Mouse (Mus musculus) liver, embryonic 11.5 days (tissue): ENCODE results near the gene Olfr1233. TPM values are rescaled to one million over a fixed set of nuclear protein-coding genes. Genes with fewer than 3 reads are reported as not detected.

Experiments used
- ATAC-seq: fragments of 200-750 bp; cut with Nextera tagmentation; replicated peaks from 2 replicates; pipeline ENCODE4 v1.8.0; 2017; ENCODE audit warnings: moderate number of reproducible peaks, mild to moderate bottlenecking, moderate TSS enrichment, moderate library complexity; ENCODE audit not compliant: low FRiP score
- DNase-seq: peaks from one replicate; pipeline ENCODE4 v3.0.0-alpha.2; 2017; ENCODE audit warnings: low spot score
- H3K27ac ChIP-seq: fragments of 300-500 bp; sonication (generic); 2 replicates; pipeline ENCODE4 v1.5.1; 2014; ENCODE audit warnings: mild to moderate bottlenecking, low read depth, low read length, control low read depth
- H3K27me3 ChIP-seq: fragments of 300-500 bp; sonication (generic); replicated peaks from 2 replicates; pipeline ENCODE4 v1.6.1; 2014; ENCODE audit warnings: low read length, mixed read lengths; ENCODE audit not compliant: control insufficient read depth, insufficient read depth
- H3K36me3 ChIP-seq: fragments of 300-500 bp; sonication (generic); 2 replicates; pipeline ENCODE4 v1.6.1; 2014; ENCODE audit warnings: mild to moderate bottlenecking, low read length, moderate library complexity, mixed read lengths; ENCODE audit not compliant: control insufficient read depth, insufficient read depth
- H3K4me1 ChIP-seq: fragments of 300-500 bp; sonication (generic); replicated peaks from 2 replicates; pipeline ENCODE4 v1.6.1; 2014; ENCODE audit warnings: low read length, mixed read lengths; ENCODE audit not compliant: control insufficient read depth, insufficient read depth
- H3K4me2 ChIP-seq: fragments of 300-500 bp; sonication (generic); 2 replicates; pipeline ENCODE4 v1.6.1; 2014; ENCODE audit warnings: mild to moderate bottlenecking, control low read depth, moderate library complexity
- H3K4me3 ChIP-seq: fragments of 300-500 bp; sonication (generic); 2 replicates; pipeline ENCODE4 v1.5.1; 2014; ENCODE audit warnings: low read depth, low read length, control low read depth
- H3K9ac ChIP-seq: fragments of 300-500 bp; sonication (generic); 2 replicates; pipeline ENCODE4 v1.6.1; 2014; ENCODE audit warnings: low read depth, low read length, control low read depth
- H3K9me3 ChIP-seq: fragments of 300-500 bp; sonication (generic); 2 replicates; pipeline ENCODE4 v1.6.1; 2016; ENCODE audit warnings: low read length, inconsistent platforms, mixed read lengths; ENCODE audit not compliant: control insufficient read depth
- WGBS: fragments of 180-500 bp; shearing (Covaris S2); extraction: QIAGEN DNeasy Blood & Tissue Kit; methylation state at CpG from one replicate; pipeline ENCODE4 v1.1.7; 2014; 5-methylcytosine and 5-hydroxymethylcytosine counted together
- polyA plus RNA-seq: library from polyadenylated mRNA; unstranded; fragments of >200 nt; fragmentation: Nextera tagmentation; extraction: Ambion mirVana; gene quantifications from 2 replicates; pipeline ENCODE4 v1.2.1, GENCODE M21; 2014

Olfr1233 gene
- polyA plus RNA-seq, result not detected in 2 replicates

DNA sequence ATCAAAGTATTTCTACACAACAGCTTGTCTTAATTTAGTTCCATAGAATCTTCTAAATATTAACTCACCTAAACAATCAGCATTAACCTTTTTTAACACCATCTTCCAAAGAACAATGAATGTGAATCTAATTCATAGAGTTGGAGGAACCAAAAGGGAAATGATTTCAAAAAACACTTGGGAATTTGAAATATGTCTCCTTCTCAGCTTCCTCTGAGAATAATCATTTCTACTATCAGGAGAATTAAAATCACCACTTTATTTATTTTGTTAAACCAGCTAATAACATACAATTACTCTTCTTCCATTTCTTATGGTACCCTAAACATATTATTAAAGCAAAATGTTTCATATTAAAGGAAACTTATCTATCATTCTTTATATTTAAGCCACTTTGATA lies at the start of gene Olfr1233:
Gene Olfr1233, minus strand, starts transcription at position 101 of the 400 bp plus-strand sequence.
- H3K4me3 ChIP-seq, result no peak within 1 kb of the TSS
- peaks cover 3% of the 10 kb centered on the region; the same call in 1 of the 2 replicates for H3K9me3 ChIP-seq
- H3K36me3 ChIP-seq, result no peaks in the 10 kb centered on the region
- no peak within 1 kb of the TSS for H3K4me2 ChIP-seq
- H3K9ac ChIP-seq, result no peak within 1 kb of the TSS
- no peak for DNase-seq
- ATAC-seq, result no peak
- no peaks in the 10 kb centered on the region for H3K4me1 ChIP-seq
- no peaks in the 10 kb centered on the region for H3K27me3 ChIP-seq
- no peak within 1 kb of the TSS for H3K27ac ChIP-seq

DNA sequence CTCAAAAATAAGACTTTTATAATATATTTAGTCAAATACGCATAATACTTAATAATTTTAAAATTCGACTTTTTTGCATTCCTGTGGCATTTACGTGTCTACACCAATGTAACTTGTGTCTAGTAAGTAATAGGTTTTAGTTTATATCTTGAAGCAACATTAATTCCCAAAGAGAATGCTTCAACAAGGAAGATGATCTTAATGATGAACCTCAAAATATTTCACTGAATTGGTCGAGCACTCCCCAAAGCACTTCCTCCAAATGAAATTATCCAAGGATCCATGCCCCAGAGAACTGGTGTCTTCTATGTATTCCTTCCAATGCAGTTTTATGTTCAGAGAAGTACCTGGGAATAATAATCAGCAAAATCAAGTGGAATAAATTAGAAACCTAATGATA lies 22.6 kb upstream of the Olfr1233 start, which contains the start of gene Olfr1234:
Gene Olfr1234, minus strand, starts transcription at position 101 of the 400 bp plus-strand sequence.
- no peak within 1 kb of the TSS for H3K27ac ChIP-seq
- no peaks in the 10 kb centered on the region for H3K9me3 ChIP-seq
- H3K4me1 ChIP-seq, result no peaks in the 10 kb centered on the region
- no peaks in the 10 kb centered on the region for H3K36me3 ChIP-seq
- no peak within 1 kb of the TSS for H3K9ac ChIP-seq
- no peak for ATAC-seq
- no peak within 1 kb of the TSS for H3K4me3 ChIP-seq
- WGBS, result 80% methylated on average over 4 of the region's 4 CpGs
- no peak for DNase-seq
- no peak within 1 kb of the TSS for H3K4me2 ChIP-seq
- H3K27me3 ChIP-seq, result no peaks in the 10 kb centered on the region

DNA sequence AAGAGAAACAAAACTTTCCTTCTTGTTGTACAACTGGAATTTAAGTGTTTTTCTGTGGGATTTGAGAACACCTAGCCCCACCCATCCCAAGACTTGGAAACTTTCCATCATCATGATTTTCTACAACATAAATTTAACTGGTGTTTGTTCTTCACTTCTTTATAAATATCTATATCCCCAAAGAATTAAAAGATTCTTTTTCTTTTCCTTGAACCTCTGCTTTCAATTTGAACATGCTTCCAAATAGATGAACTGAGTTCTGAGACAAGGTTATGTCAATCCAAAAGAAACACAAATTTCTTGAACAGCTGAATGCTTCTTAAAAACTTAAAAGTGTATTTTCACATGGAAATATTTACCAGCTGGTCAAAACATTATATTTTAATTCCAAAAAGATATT lies 12.6 kb downstream of the Olfr1233 start, which contains the start of gene Olfr1232:
Gene Olfr1232, minus strand, starts transcription at position 101 of the 400 bp plus-strand sequence.
- no peaks in the 10 kb centered on the region for H3K36me3 ChIP-seq
- ATAC-seq, result no peak
- no peak within 1 kb of the TSS for H3K27ac ChIP-seq
- no peaks in the 10 kb centered on the region for H3K27me3 ChIP-seq
- no peak within 1 kb of the TSS for H3K4me2 ChIP-seq
- H3K4me3 ChIP-seq, result no peak within 1 kb of the TSS
- H3K9ac ChIP-seq, result no peak within 1 kb of the TSS
- no peak for DNase-seq
- no peaks in the 10 kb centered on the region for H3K9me3 ChIP-seq
- no peaks in the 10 kb centered on the region for H3K4me1 ChIP-seq

DNA sequence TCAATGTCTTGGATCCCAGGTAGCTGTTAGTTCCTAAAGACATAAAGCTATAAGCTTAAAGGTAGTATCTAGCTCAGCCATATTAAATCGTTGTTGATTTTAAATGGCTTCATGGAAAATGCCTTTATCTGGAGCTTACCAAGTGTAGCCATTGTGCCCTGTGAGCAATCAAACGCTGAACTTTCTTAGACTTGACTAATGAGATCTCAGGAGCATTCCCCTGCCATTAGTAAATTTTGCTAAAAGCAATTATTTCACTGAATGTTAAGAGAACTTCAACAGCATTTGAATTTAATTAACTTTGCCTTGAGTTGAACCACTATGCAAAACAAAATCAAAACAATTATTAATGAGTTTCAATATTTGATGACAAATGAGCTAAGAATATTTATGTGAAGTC lies 35.2 kb downstream of the Olfr1233 start, which contains the start of gene Olfr1231:
Gene Olfr1231, minus strand, starts transcription at position 101 of the 400 bp plus-strand sequence.
- WGBS, result 65% methylated on average over 2 of the region's 2 CpGs
- Histone ChIP-seq H3K27me3 (no peaks in the 10 kb centered on the region), H3K4me1 (no peaks in the 10 kb centered on the region), H3K4me2 (no peak within 1 kb of the TSS), H3K27ac (no peak within 1 kb of the TSS), H3K36me3 (no peaks in the 10 kb centered on the region), H3K9me3 (no peaks in the 10 kb centered on the region), H3K4me3 (no peak within 1 kb of the TSS), H3K9ac (no peak within 1 kb of the TSS)
- DNase-seq, result no peak
- ATAC-seq, result no peak

DNA sequence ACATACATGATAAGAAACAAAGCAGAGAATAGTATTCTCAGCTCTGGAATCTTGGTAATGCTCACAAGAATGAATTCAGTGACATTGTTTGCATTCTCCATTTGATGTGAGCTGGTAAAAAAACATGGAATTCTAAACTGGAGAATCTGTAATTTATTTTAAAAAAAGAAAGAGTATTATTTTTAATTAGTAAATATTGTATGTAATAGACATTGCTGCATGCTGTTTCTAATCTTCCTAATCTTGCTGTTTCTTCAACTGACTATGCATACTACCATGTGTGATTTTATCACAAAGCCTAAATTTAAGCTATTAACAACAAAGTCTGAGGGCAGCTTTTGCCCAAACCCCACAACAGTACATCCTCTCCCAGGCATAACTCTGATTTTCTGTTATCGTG lies 45.0 kb downstream of the Olfr1233 start, which contains the start of gene Olfr1230:
Gene Olfr1230, minus strand, starts transcription at position 101 of the 400 bp plus-strand sequence.
- H3K4me3 ChIP-seq, result no peak within 1 kb of the TSS
- no peaks in the 10 kb centered on the region for H3K4me1 ChIP-seq
- WGBS, result 77% methylated on average over 1 of the region's 1 CpGs
- DNase-seq (no peak), ATAC-seq (no peak)
- no peaks in the 10 kb centered on the region for H3K9me3 ChIP-seq
- no peak within 1 kb of the TSS for H3K27ac ChIP-seq
- no peak within 1 kb of the TSS for H3K4me2 ChIP-seq
- H3K36me3 ChIP-seq, result no peaks in the 10 kb centered on the region
- no peaks in the 10 kb centered on the region for H3K27me3 ChIP-seq
- H3K9ac ChIP-seq, result no peak within 1 kb of the TSS

DNA sequence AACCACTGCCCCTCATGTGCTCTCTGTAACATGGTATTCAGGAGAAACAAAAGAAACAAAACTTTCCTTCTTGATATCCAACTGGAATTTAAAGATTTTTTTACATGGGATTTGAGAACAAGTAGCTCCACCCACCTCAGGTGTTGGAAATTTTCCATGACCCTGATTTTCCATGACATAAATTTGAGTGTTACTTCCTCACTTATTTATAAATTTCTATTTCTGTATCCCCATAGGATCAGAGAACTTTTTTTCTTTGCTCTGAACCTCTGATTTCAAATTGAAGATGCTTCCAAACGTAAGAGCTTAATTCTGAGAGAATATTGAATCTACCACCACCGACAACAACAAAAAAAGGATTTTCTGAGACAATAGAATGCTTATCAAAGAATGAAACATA lies 54.3 kb downstream of the Olfr1233 start, which contains the start of gene Olfr1229:
Gene Olfr1229, minus strand, starts transcription at position 101 of the 400 bp plus-strand sequence.
- no peak within 1 kb of the TSS for H3K4me3 ChIP-seq
- H3K27ac ChIP-seq, result no peak within 1 kb of the TSS
- 76% methylated on average over 2 of the region's 2 CpGs for WGBS
- no peak for DNase-seq
- no peaks in the 10 kb centered on the region for H3K9me3 ChIP-seq
- no peaks in the 10 kb centered on the region for H3K4me1 ChIP-seq
- no peak for ATAC-seq
- H3K27me3 ChIP-seq, result no peaks in the 10 kb centered on the region
- H3K9ac ChIP-seq, result no peak within 1 kb of the TSS
- H3K36me3 ChIP-seq, result no peaks in the 10 kb centered on the region
- H3K4me2 ChIP-seq, result no peak within 1 kb of the TSS

Other genes with a start within 250 kb of the Olfr1233 start
- not detected in 2 replicates for gene Olfr1220, start 235.6 kb downstream of the Olfr1233 start, polyA plus RNA-seq
- not detected in 2 replicates for gene Olfr1221, start 225.1 kb downstream of the Olfr1233 start, polyA plus RNA-seq
- not detected in 2 replicates for gene Olfr1222, start 209.3 kb downstream of the Olfr1233 start, polyA plus RNA-seq
- not detected in 2 replicates for gene Olfr1223, start 190.8 kb downstream of the Olfr1233 start, polyA plus RNA-seq
- gene Olfr1224-ps1, start 178.3 kb downstream of the Olfr1233 start, polyA plus RNA-seq, result not detected in 2 replicates
- not detected in 2 replicates for gene Olfr1225, start 167.7 kb downstream of the Olfr1233 start, polyA plus RNA-seq
- gene Olfr1226, start 142.3 kb downstream of the Olfr1233 start, polyA plus RNA-seq, result not detected in 2 replicates
- gene Olfr1228, start 88.3 kb downstream of the Olfr1233 start, polyA plus RNA-seq, result not detected in 2 replicates
- not detected in 2 replicates for gene Olfr1229, start 54.4 kb downstream of the Olfr1233 start, polyA plus RNA-seq
- gene Olfr1230, start 45.1 kb downstream of the Olfr1233 start, polyA plus RNA-seq, result not detected in 2 replicates
- not detected in 2 replicates for gene Olfr1231, start 35.3 kb downstream of the Olfr1233 start, polyA plus RNA-seq
- gene Olfr1232, start 12.7 kb downstream of the Olfr1233 start, polyA plus RNA-seq, result not detected in 2 replicates
- not detected in 2 replicates for gene Olfr1234, start 22.5 kb upstream of the Olfr1233 start, polyA plus RNA-seq
- not detected in 2 replicates for gene Olfr1238, start 67.3 kb upstream of the Olfr1233 start, polyA plus RNA-seq
- not detected in 2 replicates for gene Olfr1239, start 78.0 kb upstream of the Olfr1233 start, polyA plus RNA-seq
- not detected in 2 replicates for gene Olfr1240, start 100.6 kb upstream of the Olfr1233 start, polyA plus RNA-seq
- gene Olfr1241, start 144.7 kb upstream of the Olfr1233 start, polyA plus RNA-seq, result not detected in 2 replicates
- not detected in 2 replicates for gene Olfr1242, start 155.9 kb upstream of the Olfr1233 start, polyA plus RNA-seq
- gene Olfr1243, start 189.1 kb upstream of the Olfr1233 start, polyA plus RNA-seq, result not detected in 2 replicates
- not detected in 2 replicates for gene Olfr1245, start 236.0 kb upstream of the Olfr1233 start, polyA plus RNA-seq